Mouse (Mus musculus): ENCODE measurements at regions not wholly inside any gene's neighbourhood (a gene's known extent, or its start where the extent isn't known, plus 50 kb on each side); places are given as distances from the start of the nearest gene placed in this dataset.
A peak's percentile ranks its signal among the peaks of the same experiment; 100 is the strongest.

GRCm38 (mm10) chr12:86830247-86830585 is 54.4 kb downstream of the Irf2bpl start:
- no peak overlapping the region for H3K4me3 ChIP-seq (replicated peaks)
- no peak for ATAC-seq (ENCODE audit: low FRiP score)
- no peaks in the 10 kb centered on the region for H3K27me3 ChIP-seq (replicated peaks)
- no peak overlapping the region for H3K9ac ChIP-seq (replicated peaks)
- no peak overlapping the region for H3K4me2 ChIP-seq
- peaks cover 57% of the 10 kb centered on the region for H3K4me1 ChIP-seq
- 0 out of 2 replicates have a peak overlapping the region, but pooled peaks have one; percentile 11 for H3K27ac ChIP-seq (replicated peaks)
- 48% methylated on average over 8 of the region's 8 CpGs for WGBS
- H3K36me3 ChIP-seq = no peaks in the 10 kb centered on the region
- no peaks in the 10 kb centered on the region for H3K9me3 ChIP-seq (replicated peaks)

GRCm38 (mm10) chr12:86829581-86830246 is 54.9 kb downstream of the Irf2bpl start:
- Histone ChIP-seq H3K4me1 (peaks cover 62% of the 10 kb centered on the region), H3K27ac (replicated peaks) (0 out of 2 replicates have a peak overlapping the region, but pooled peaks have one; percentile 11), H3K9ac (replicated peaks) (no peak overlapping the region)

GRCm38 (mm10) chr12:86827241-86827606 is 57.4 kb downstream of the Irf2bpl start:
- no peak overlapping the region for H3K9ac ChIP-seq (replicated peaks)
- ATAC-seq (ENCODE audit: low FRiP score) = no peak
- no peak overlapping the region for H3K4me2 ChIP-seq
- no peaks in the 10 kb centered on the region for H3K36me3 ChIP-seq
- WGBS = 86% methylated on average over 2 of the region's 2 CpGs
- H3K4me1 ChIP-seq = peaks cover 73% of the 10 kb centered on the region
- no peaks in the 10 kb centered on the region for H3K9me3 ChIP-seq (replicated peaks)
- H3K4me3 ChIP-seq (replicated peaks) = no peak overlapping the region
- H3K27me3 ChIP-seq (replicated peaks) = no peaks in the 10 kb centered on the region
- peak overlapping the region; percentile 97 for H3K27ac ChIP-seq (replicated peaks)

More at GRCm38 (mm10) chr12:86829581-86830246, 54.9 kb downstream of the Irf2bpl start:
- no peak for ATAC-seq (ENCODE audit: low FRiP score)
- H3K9me3 ChIP-seq (replicated peaks) = no peaks in the 10 kb centered on the region
- no peak overlapping the region for H3K4me3 ChIP-seq (replicated peaks)
- no peaks in the 10 kb centered on the region for H3K36me3 ChIP-seq
- H3K4me2 ChIP-seq = no peak overlapping the region
- no peaks in the 10 kb centered on the region for H3K27me3 ChIP-seq (replicated peaks)
- 63% methylated on average over 16 of the region's 16 CpGs for WGBS

- H3K9ac ChIP-seq (replicated peaks) = no peak overlapping the region
- H3K9me3 ChIP-seq (replicated peaks) = no peaks in the 10 kb centered on the region
- no peaks in the 10 kb centered on the region for H3K27me3 ChIP-seq (replicated peaks)
- ATAC-seq (ENCODE audit: low FRiP score) = no peak
- H3K4me1 ChIP-seq = peaks cover 68% of the 10 kb centered on the region
- no peaks in the 10 kb centered on the region for H3K36me3 ChIP-seq
- no peak overlapping the region for H3K4me3 ChIP-seq (replicated peaks)
- 50% methylated on average over 13 of the region's 13 CpGs for WGBS
- peak overlapping the region; percentile 97 for H3K27ac ChIP-seq (replicated peaks)
- H3K4me2 ChIP-seq = no peak overlapping the region
These were observed 58.0 kb downstream of the Irf2bpl start for GRCm38 (mm10) chr12:86826420-86827240.

GRCm38 (mm10) chr12:86825584-86826419 is 58.8 kb downstream of the Irf2bpl start:
- H3K4me3 ChIP-seq (replicated peaks) = no peak overlapping the region
- no peak for ATAC-seq (ENCODE audit: low FRiP score)
- no peaks in the 10 kb centered on the region for H3K9me3 ChIP-seq (replicated peaks)
- H3K27ac ChIP-seq (replicated peaks) = peak overlapping the region; percentile 97
- WGBS = 45% methylated on average over 6 of the region's 6 CpGs
- no peaks in the 10 kb centered on the region for H3K27me3 ChIP-seq (replicated peaks)
- peaks cover 71% of the 10 kb centered on the region for H3K4me1 ChIP-seq
- no peak overlapping the region for H3K9ac ChIP-seq (replicated peaks)
- no peaks in the 10 kb centered on the region for H3K36me3 ChIP-seq
- H3K4me2 ChIP-seq = no peak overlapping the region

GRCm38 (mm10) chr12:86824860-86825583 is 59.6 kb downstream of the Irf2bpl start:
- H3K4me1 ChIP-seq = peaks cover 63% of the 10 kb centered on the region
- H3K4me2 ChIP-seq = peak overlapping the region; percentile 50
- 7% methylated on average over 14 of the region's 14 CpGs for WGBS
- H3K4me3 ChIP-seq (replicated peaks) = no peak overlapping the region
- no peaks in the 10 kb centered on the region for H3K9me3 ChIP-seq (replicated peaks)
- peak overlapping the region; percentile 97 for H3K27ac ChIP-seq (replicated peaks)
- no peaks in the 10 kb centered on the region for H3K36me3 ChIP-seq
- no peaks in the 10 kb centered on the region for H3K27me3 ChIP-seq (replicated peaks)
- ATAC-seq (ENCODE audit: low FRiP score) = peak; percentile 47
- no peak overlapping the region for H3K9ac ChIP-seq (replicated peaks)

- peaks cover 57% of the 10 kb centered on the region for H3K4me1 ChIP-seq
- ATAC-seq (ENCODE audit: low FRiP score) = peak; percentile 90
- H3K4me2 ChIP-seq = peak overlapping the region; percentile 50
- under 1% methylated on average over 28 of the region's 29 CpGs for WGBS
- H3K36me3 ChIP-seq = no peaks in the 10 kb centered on the region
- no peaks in the 10 kb centered on the region for H3K27me3 ChIP-seq (replicated peaks)
- H3K27ac ChIP-seq (replicated peaks) = peak overlapping the region; percentile 97
- peak overlapping the region; percentile 12; the same call in 1 of the 2 replicates for H3K4me3 ChIP-seq (replicated peaks)
- peak overlapping the region; percentile 24; the same call in 1 of the 2 replicates for H3K9ac ChIP-seq (replicated peaks)
- no peaks in the 10 kb centered on the region for H3K9me3 ChIP-seq (replicated peaks)
These were observed 60.6 kb downstream of the Irf2bpl start for GRCm38 (mm10) chr12:86823855-86824589.

GRCm38 (mm10) chr12:86823488-86823854 is 61.1 kb downstream of the Irf2bpl start:
- peak overlapping the region; percentile 50 for H3K4me2 ChIP-seq
- WGBS = 37% methylated on average over 4 of the region's 4 CpGs
- H3K27me3 ChIP-seq (replicated peaks) = no peaks in the 10 kb centered on the region
- H3K9ac ChIP-seq (replicated peaks) = peak overlapping the region; percentile 24; the same call in 1 of the 2 replicates
- ATAC-seq (ENCODE audit: low FRiP score) = no peak
- H3K27ac ChIP-seq (replicated peaks) = peak overlapping the region; percentile 97
- no peaks in the 10 kb centered on the region for H3K36me3 ChIP-seq
- no peaks in the 10 kb centered on the region for H3K9me3 ChIP-seq (replicated peaks)
- peak overlapping the region; percentile 12; the same call in 1 of the 2 replicates for H3K4me3 ChIP-seq (replicated peaks)
- H3K4me1 ChIP-seq = peaks cover 62% of the 10 kb centered on the region

GRCm38 (mm10) chr12:86821183-86821582 is 63.4 kb downstream of the Irf2bpl start:
- peak overlapping the region; percentile 72 for H3K27ac ChIP-seq (replicated peaks)
- H3K4me1 ChIP-seq = peaks cover 71% of the 10 kb centered on the region
- H3K36me3 ChIP-seq = no peaks in the 10 kb centered on the region
- no peak overlapping the region for H3K4me3 ChIP-seq (replicated peaks)
- no peak for ATAC-seq (ENCODE audit: low FRiP score)
- H3K4me2 ChIP-seq = no peak overlapping the region
- H3K9ac ChIP-seq (replicated peaks) = no peak overlapping the region
- H3K9me3 ChIP-seq (replicated peaks) = no peaks in the 10 kb centered on the region
- H3K27me3 ChIP-seq (replicated peaks) = no peaks in the 10 kb centered on the region
- 50% methylated on average over 6 of the region's 6 CpGs for WGBS

- H3K27me3 ChIP-seq (replicated peaks) = no peaks in the 10 kb centered on the region
- H3K4me2 ChIP-seq = no peak overlapping the region
- H3K4me1 ChIP-seq = peaks cover 71% of the 10 kb centered on the region
- no peaks in the 10 kb centered on the region for H3K36me3 ChIP-seq
- no peak overlapping the region for H3K9ac ChIP-seq (replicated peaks)
- no peaks in the 10 kb centered on the region for H3K9me3 ChIP-seq (replicated peaks)
- H3K27ac ChIP-seq (replicated peaks) = no peak overlapping the region
- ATAC-seq (ENCODE audit: low FRiP score) = no peak
- no peak overlapping the region for H3K4me3 ChIP-seq (replicated peaks)
- WGBS = 96% methylated on average over 6 of the region's 6 CpGs
These were observed 65.0 kb downstream of the Irf2bpl start for GRCm38 (mm10) chr12:86819568-86819967.

Measured in neural tube, embryonic 15.5 days (tissue).